Mouse (Mus musculus) gastrocnemius, postnatal 36 days (tissue): ENCODE results near the gene Agr2. TPM values are rescaled to one million over a fixed set of nuclear protein-coding genes. Genes with fewer than 3 reads are reported as not detected.

Source experiments
- DNase-seq, 2 experiments: peaks; one replicate each; pipeline ENCODE4 v3.0.0; 2022
- intact Hi-C: fragments of 180-260 bp; cut with DNase I; formaldehyde crosslinking; loops from one replicate; pipeline ENCODE4 v1.15.1; 2025
- total RNA-seq, 2 experiments: library from RNA; stranded (reverse); gene quantifications; 2 replicates each; pipeline ENCODE4 v1.2.3; 2021

The Agr2 gene
- total RNA-seq, 2 experiments from 2014 or later = not detected

- intact Hi-C loops = no loop called here
- no peak for DNase-seq
Measured at GRCm38 (mm10) chr12:36020710-36021109, 28.0 kb downstream of the Agr2 start.

- DNase-seq = no peak
- intact Hi-C loops = no loop called here
Measured at GRCm38 (mm10) chr12:36026126-36026525, 33.4 kb downstream of the Agr2 start.

DNA sequence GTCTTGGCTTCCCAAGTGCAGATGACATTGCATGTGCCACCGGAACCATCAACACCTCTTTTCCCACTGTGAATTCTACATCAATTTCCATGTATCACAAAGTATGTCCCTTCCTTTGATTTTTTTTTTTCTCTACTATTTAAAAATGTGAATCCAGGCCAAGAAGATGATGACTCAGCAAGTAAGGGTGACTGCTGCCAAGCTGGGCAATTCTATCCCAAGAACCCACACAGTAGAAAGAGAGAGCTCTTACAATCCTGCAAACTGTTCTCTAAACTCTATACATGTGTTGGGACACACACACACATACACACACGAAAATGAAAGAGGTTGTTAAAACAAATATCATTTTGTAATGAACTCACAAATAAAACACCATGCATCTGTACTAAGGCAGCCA is 34.5 kb downstream of the Agr2 start:
- intact Hi-C loops = no loop called here
- DNase-seq = no peak

DNA sequence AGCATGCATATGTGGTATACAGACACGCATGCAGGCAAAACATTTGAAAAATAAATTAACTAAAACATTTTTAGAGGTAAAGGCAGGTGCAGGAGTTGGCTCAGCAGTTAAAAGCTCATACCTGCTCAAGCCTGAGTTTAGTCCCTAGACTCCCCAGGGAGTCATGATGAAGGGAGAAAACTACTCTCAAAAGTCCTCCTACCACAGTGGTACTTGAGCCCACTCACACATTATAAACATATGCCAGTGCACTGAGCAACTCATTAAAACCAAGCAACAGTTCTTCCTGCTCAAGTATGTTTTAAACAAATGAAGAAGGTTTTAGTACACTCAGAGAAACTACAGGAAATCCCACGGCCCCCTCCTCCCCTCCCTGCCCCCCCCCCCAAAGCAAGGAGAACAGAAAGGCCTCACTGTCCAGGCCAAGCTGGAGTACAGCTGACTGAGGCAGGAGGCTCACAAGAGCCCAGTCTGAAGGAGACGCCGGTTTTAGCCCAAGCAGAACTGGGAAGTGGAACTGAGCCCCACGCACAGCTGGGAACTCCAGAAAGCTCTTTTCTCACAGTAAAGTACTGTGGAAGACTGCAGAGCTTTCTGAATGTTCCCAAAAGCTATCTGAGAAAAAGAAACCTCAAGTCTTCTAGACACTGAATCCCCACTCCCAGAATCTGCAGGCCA is 36.4 kb downstream of the Agr2 start:
- DNase-seq = no peak
- intact Hi-C loops = no loop called here

GRCm38 (mm10) chr12:36029687-36030086 is 37.0 kb downstream of the Agr2 start:
- DNase-seq = no peak
- intact Hi-C loops = no loop called here

GRCm38 (mm10) chr12:36030660-36031363 is 38.1 kb downstream of the Agr2 start:
- DNase-seq = no peak

GRCm38 (mm10) chr12:36032419-36032818 is 39.7 kb downstream of the Agr2 start:
- intact Hi-C loops = no loop called here
- no peak for DNase-seq

More at GRCm38 (mm10) chr12:36030660-36031363, 38.1 kb downstream of the Agr2 start:
- intact Hi-C loops = no loop called here

GRCm38 (mm10) chr12:36035501-36035900 is 42.8 kb downstream of the Agr2 start:
- DNase-seq = no peak
- intact Hi-C loops = no loop called here

DNA sequence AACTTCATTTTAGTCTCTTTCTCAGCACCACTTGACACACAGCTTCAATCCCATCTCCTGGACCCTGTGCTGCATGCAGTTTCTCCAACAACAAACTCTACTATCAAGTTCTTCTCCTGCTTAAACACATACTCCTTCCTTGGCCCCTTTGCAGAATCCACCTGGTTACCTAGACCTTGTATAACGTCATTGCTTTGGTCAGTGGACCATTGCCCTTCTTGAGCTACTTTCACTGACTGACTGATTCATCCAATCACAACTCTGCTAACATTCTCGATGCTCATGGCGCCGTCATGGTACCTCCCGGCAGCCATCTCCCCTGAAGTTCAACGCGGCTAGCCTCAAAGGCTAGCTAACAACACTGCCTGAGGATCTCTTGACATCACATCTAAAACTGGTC is 43.4 kb downstream of the Agr2 start:
- intact Hi-C loops = no loop called here
- no peak for DNase-seq

- intact Hi-C loops = no loop called here
- no peak for DNase-seq
Measured at GRCm38 (mm10) chr12:36036776-36037175, 44.1 kb downstream of the Agr2 start.

- DNase-seq = no peak
- intact Hi-C loops = no loop called here
Measured at GRCm38 (mm10) chr12:36039541-36040084, 46.9 kb downstream of the Agr2 start.

DNA sequence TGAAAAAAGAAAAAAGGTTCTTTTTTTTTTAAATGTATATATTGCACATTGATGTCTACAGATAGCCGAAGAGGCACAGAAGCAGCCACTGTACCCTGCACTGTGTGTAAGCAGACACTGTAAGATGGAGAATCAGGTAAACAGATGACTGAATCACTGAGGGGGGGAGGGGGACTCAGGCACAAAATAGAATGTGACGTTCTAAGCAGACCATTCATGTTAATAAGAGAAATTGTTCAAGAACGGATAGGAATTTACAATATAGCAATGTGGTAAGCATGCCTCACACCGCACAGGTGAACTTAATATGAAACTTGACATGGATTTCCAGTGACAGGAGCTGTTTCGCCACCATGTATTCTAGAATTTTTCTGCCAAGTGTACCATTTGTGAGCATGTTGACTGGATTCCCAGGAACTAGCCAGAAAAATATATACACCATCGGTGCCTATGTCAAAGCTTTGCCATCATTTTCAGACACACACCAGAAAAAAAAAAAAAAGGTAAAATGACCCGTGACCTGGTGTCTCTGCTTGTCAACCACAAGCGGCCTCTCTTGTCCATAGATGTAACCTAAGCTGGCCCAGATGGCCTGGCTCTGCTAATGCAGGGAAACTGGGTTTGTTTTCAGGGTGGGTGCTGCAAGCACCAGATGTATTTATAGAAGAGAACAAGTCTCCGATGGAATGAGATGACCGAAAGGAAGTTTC is 48.0 kb downstream of the Agr2 start:
- intact Hi-C loops = no loop called here
- DNase-seq = no peak

DNA sequence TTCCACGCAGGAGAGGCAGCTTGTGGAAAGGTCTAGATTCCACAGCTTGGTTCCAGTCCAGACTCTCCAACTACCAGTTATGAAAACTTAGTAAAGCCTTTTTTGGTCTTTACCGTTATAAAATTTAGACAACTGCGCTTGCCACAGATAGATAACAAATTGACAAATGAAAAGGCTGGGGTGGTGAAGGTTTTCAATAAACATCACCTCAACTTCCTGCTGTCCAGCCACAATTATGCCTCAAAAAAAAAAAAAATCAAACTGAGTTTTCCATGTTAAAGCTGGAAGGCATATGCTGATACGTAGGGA is 48.5 kb downstream of the Agr2 start:
- intact Hi-C loops = no loop called here
- no peak for DNase-seq

- intact Hi-C loops = no loop called here
- DNase-seq = peak in 1 of 2 experiments; percentile 37
Measured at GRCm38 (mm10) chr12:36041703-36042347, 49.1 kb downstream of the Agr2 start.

DNA sequence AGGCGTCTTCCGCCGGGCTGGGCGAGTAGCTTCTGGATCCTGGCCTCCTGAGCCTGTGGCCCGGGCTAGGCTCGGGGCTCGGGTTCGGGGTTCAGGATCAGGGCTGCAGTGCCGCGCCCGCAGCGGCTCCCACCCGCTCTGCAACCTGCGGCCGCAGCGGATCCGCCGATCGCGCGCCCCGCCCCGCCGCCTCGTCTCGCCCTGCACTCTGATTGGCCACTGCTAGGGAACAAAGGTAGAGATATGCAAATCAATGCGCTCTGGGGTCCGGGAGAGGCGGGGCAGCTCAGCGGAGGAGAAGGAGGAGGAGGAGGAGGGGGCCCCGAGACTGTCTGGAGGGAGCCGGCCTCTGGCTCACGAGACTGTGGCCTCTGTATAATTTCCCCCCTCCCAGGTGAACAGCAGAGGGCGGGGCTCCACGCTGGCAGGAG is 49.7 kb downstream of the Agr2 start, which contains the start of gene Tspan13:
Gene Tspan13 (minus strand): TSS at position 153 of the 431 bp plus-strand sequence.
- DNase-seq = peak; percentile 48 to 49
- intact Hi-C loops = no loop called here

- intact Hi-C loops = no loop called here
- DNase-seq = no peak
Measured at GRCm38 (mm10) chr12:36044691-36045090, 52.0 kb downstream of the Agr2 start.

- DNase-seq = no peak
- intact Hi-C loops = no loop called here
Measured at GRCm38 (mm10) chr12:36046196-36046595, 53.5 kb downstream of the Agr2 start.

- intact Hi-C loops = no loop called here
- DNase-seq = no peak
Measured at GRCm38 (mm10) chr12:36047593-36047992, 54.9 kb downstream of the Agr2 start.

GRCm38 (mm10) chr12:36050276-36050675 is 57.6 kb downstream of the Agr2 start:
- DNase-seq = no peak

More at GRCm38 (mm10) chr12:36050276-36050675, 57.6 kb downstream of the Agr2 start:
- intact Hi-C loops = no loop called here
